Mouse (Mus musculus) gastrocnemius, postnatal 25 days (tissue): ENCODE data around the gene Rfc1. TPM values are rescaled to one million over a fixed set of nuclear protein-coding genes. Genes with fewer than 3 reads are reported as not detected.
A peak's percentile ranks its signal among the peaks of the same experiment; 100 is the strongest.

Experiments used
- DNase-seq: peaks from one replicate; pipeline ENCODE4 v3.0.0; 2022
- long read RNA-seq, 2 experiments: library from polyadenylated mRNA; stranded (forward); transcript quantifications; one replicate each; pipeline ENCODE4 v2.0.0; 2021
- total RNA-seq, 2 experiments: library from RNA; stranded (reverse); gene quantifications; 1 replicate in 1 of 2; 2 replicates in 1 of 2; pipeline ENCODE4 v1.2.3; 2021

The Rfc1 gene
- total RNA-seq = 10 to 100 TPM; 18.3 to 20.5 TPM
- long read RNA-seq, experiment 1, full-length matches to known transcripts = 2 of 3 reads
- long read RNA-seq, experiment 1, partial matches to known transcripts = 1 of 3 reads
- long read RNA-seq, experiment 1, other reads (novel, unspliced or antisense) = 0 of 3 reads
- long read RNA-seq, experiment 2, full-length matches to known transcripts = 5 of 10 reads
- long read RNA-seq, experiment 2, partial matches to known transcripts = 2 of 10 reads
- long read RNA-seq, experiment 2, other reads (novel, unspliced or antisense) = 3 of 10 reads

- peak; percentile 86 for DNase-seq
Observed at GRCm38 (mm10) chr5:65335298-65336074, at the start of gene Rfc1. TSS of gene Rfc1 (minus strand) at chr5:65335670.

- DNase-seq = no peak
Observed at GRCm38 (mm10) chr5:65374746-65375145, 39.3 kb upstream of the Rfc1 start.

GRCm38 (mm10) chr5:65371551-65371950 lies 36.1 kb upstream of the Rfc1 start:
- no peak for DNase-seq

- DNase-seq = no peak
Observed at GRCm38 (mm10) chr5:65367837-65368236, 32.4 kb upstream of the Rfc1 start.

GRCm38 (mm10) chr5:65357771-65358170 lies 22.3 kb upstream of the Rfc1 start:
- no peak for DNase-seq

- DNase-seq = no peak
Observed at GRCm38 (mm10) chr5:65356851-65357250, 21.4 kb upstream of the Rfc1 start.

GRCm38 (mm10) chr5:65354985-65355384 lies 19.5 kb upstream of the Rfc1 start:
- DNase-seq = no peak

GRCm38 (mm10) chr5:65354097-65354496 lies 18.6 kb upstream of the Rfc1 start:
- DNase-seq = no peak

GRCm38 (mm10) chr5:65350508-65350907 lies 15.0 kb upstream of the Rfc1 start:
- DNase-seq = no peak

- DNase-seq = no peak
Observed at GRCm38 (mm10) chr5:65348168-65348567, 12.7 kb upstream of the Rfc1 start, which contains the start of gene Klb. TSS of gene Klb (plus strand) at chr5:65348314.

- DNase-seq = no peak
Observed at GRCm38 (mm10) chr5:65340167-65340566, 4.7 kb upstream of the Rfc1 start.

- DNase-seq = no peak
Observed at GRCm38 (mm10) chr5:65338394-65338793, 2.9 kb upstream of the Rfc1 start.

- DNase-seq = no peak
Observed at GRCm38 (mm10) chr5:65336075-65336355, 545 bp upstream of the Rfc1 start.

- no peak for DNase-seq
Observed at GRCm38 (mm10) chr5:65334788-65335187, 682 bp downstream of the Rfc1 start.

- no peak for DNase-seq
Observed at GRCm38 (mm10) chr5:65329971-65330370, 5.5 kb downstream of the Rfc1 start.

GRCm38 (mm10) chr5:65326212-65326611 lies 9.3 kb downstream of the Rfc1 start:
- DNase-seq = no peak

GRCm38 (mm10) chr5:65324758-65325355 lies 10.6 kb downstream of the Rfc1 start:
- no peak for DNase-seq

GRCm38 (mm10) chr5:65324271-65324670 lies 11.2 kb downstream of the Rfc1 start:
- no peak for DNase-seq

- no peak for DNase-seq
Observed at GRCm38 (mm10) chr5:65322165-65322564, 13.3 kb downstream of the Rfc1 start.

- DNase-seq = no peak
Observed at GRCm38 (mm10) chr5:65319176-65319575, 16.3 kb downstream of the Rfc1 start.

- DNase-seq = no peak
Observed at GRCm38 (mm10) chr5:65308866-65309265, 26.6 kb downstream of the Rfc1 start.

GRCm38 (mm10) chr5:65308208-65308607 lies 27.3 kb downstream of the Rfc1 start:
- no peak for DNase-seq

GRCm38 (mm10) chr5:65305516-65305915 lies 30.0 kb downstream of the Rfc1 start:
- DNase-seq = no peak
